Mouse (Mus musculus) C2C12 (cell line): ENCODE data around the gene Brd1.

Source experiments
- CEBPB ChIP-seq: IDR thresholded peaks from one replicate; pipeline ENCODE4 v1.6.1; 2011; ENCODE audit warnings: low read depth, mild to moderate bottlenecking, control low read depth, moderate library complexity
- CTCF ChIP-seq: IDR thresholded peaks from one replicate; pipeline ENCODE4 v1.5.1; 2011; ENCODE audit not compliant: control insufficient read depth, insufficient read depth, insufficient read length
- FOSL1 ChIP-seq: IDR thresholded peaks from one replicate; pipeline ENCODE4 v1.8.0; 2011; ENCODE audit warnings: mild to moderate bottlenecking, low read length; ENCODE audit not compliant: poor library complexity, insufficient read depth, severe bottlenecking
- MAX ChIP-seq: IDR thresholded peaks from one replicate; pipeline ENCODE4 v1.6.1; 2011; ENCODE audit warnings: mild to moderate bottlenecking, control low read depth
- MYOD1 ChIP-seq: IDR thresholded peaks from one replicate; pipeline ENCODE4 v1.6.1; 2011; ENCODE audit warnings: low read depth; ENCODE audit not compliant: control insufficient read depth, insufficient read length
- MYOG ChIP-seq: IDR thresholded peaks from one replicate; pipeline ENCODE4 v1.6.1; 2011; ENCODE audit not compliant: control insufficient read depth, insufficient read length; ENCODE audit errors: extremely low read depth
- USF1 ChIP-seq: IDR thresholded peaks from one replicate; pipeline ENCODE4 v1.6.1; 2011; ENCODE audit warnings: low read depth, mild to moderate bottlenecking, control low read depth, moderate library complexity

DNA sequence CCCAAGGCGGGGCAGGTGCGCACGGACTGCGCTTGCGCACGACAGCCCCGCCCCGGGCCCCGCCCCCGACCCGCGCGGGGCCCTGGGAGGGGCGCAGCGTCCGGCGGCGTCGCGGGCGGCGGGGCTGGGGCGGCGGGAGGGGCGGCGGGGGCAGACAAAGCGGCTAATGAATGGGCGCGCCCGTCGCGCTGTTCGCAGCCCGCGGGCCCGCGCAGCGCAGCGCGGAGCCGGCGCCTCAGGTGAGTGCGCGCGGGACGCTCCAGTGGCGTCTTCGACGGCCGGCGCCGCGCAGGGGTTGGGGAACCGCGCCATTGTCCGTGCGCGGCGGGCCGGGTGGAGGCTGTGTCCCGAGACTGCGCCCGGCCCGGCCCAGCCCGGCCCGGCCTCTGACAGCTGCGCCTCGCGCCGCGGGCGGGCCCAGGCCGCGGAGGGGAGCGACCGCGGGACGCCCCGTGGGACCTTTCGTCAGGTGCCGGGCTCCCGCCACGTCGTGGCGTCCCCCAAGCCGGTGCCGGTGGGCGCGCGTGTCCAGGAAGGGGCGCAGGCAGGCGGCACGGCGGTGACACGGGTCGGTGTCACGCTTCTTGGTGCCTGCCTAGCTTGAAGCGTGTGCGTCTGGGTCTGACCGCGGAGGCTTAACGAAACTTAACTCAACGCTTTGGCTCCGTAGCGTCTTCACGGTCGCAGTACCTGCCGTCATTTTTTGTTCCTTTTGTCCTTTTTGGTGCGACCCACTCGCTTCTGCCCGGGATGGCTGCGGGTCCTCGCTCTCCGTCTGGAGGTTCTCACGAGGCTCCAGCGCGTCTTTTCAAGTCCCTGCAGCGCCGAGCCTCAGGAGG lies 17.8 kb upstream of the Brd1 start, which contains the start of gene Zbed4:
- TF ChIP-seq CEBPB (no peak), CTCF (no peak), MAX (peak; percentile 20), MYOD1 (no peak), USF1 (no peak), FOSL1 (no peak), MYOG (no peak)
